Mouse (Mus musculus) CH12.LX (cell line): ENCODE results near the gene Zfp830.

ENCODE experiments used
- CHD1 ChIP-seq: IDR thresholded peaks from 2 replicates; pipeline ENCODE4 v1.6.1; 2012; ENCODE audit warnings: low read depth, low read length, improper control_type of control experiment, inconsistent platforms
- CTCF ChIP-seq, 2 experiments: IDR thresholded peaks in 1 of 2; conservative IDR thresholded peaks in 1 of 2; 2 replicates each; pipeline ENCODE4 v1.5.1; 2011 to 2012; ENCODE audit warnings: low read depth in 2 of 2, low read length in 2 of 2, improper control_type of control experiment in 1 of 2, inconsistent platforms in 1 of 2, mild to moderate bottlenecking in 1 of 2, moderate library complexity in 1 of 2
- ELF1 ChIP-seq: IDR thresholded peaks from 2 replicates; pipeline ENCODE4 v1.6.1; 2014; ENCODE audit warnings: low read depth, mild to moderate bottlenecking, inconsistent platforms, low read length, improper control_type of control experiment
- EP300 ChIP-seq: IDR thresholded peaks from 2 replicates; pipeline ENCODE4 v1.6.1; 2011; ENCODE audit warnings: low read length, improper control_type of control experiment
- KAT2A ChIP-seq: IDR thresholded peaks from 2 replicates; pipeline ENCODE4 v1.6.1; 2012; ENCODE audit warnings: low read length, improper control_type of control experiment, inconsistent platforms; ENCODE audit not compliant: insufficient replicate concordance
- MEF2A ChIP-seq: IDR thresholded peaks from 2 replicates; pipeline ENCODE4 v1.6.1; 2014; ENCODE audit warnings: low read depth, mild to moderate bottlenecking, inconsistent platforms, low read length, improper control_type of control experiment, borderline replicate concordance
- MXI1 ChIP-seq: IDR thresholded peaks from 2 replicates; pipeline ENCODE4 v1.6.1; 2011; ENCODE audit warnings: mild to moderate bottlenecking, low read depth, low read length, improper control_type of control experiment
- POLR2A ChIP-seq: IDR thresholded peaks from 2 replicates; pipeline ENCODE4 v1.6.1; 2011; ENCODE audit warnings: low read depth, mild to moderate bottlenecking, improper control_type of control experiment, low read length
- SMC3 ChIP-seq: IDR thresholded peaks from 2 replicates; pipeline ENCODE4 v1.6.1; 2011; ENCODE audit warnings: low read depth, low read length, improper control_type of control experiment
- USF1 ChIP-seq: IDR thresholded peaks from 2 replicates; pipeline ENCODE4 v1.6.1; 2014; ENCODE audit warnings: low read depth, mild to moderate bottlenecking, inconsistent platforms, low read length, improper control_type of control experiment
- USF2 ChIP-seq: conservative IDR thresholded peaks from 2 replicates; pipeline ENCODE4 v1.6.1; 2011; ENCODE audit warnings: low read depth, low read length, improper control_type of control experiment

GRCm38 (mm10) chr11:82752349-82753115 is 11.6 kb upstream of the Zfp830 start:
- TF ChIP-seq EP300 = no peak
- no peak for TF ChIP-seq CHD1
- TF ChIP-seq POLR2A = 0 out of 2 replicates have a peak, but pooled peaks have one; percentile 18
- no peak for TF ChIP-seq USF1
- TF ChIP-seq CTCF (conservative IDR thresholded peaks at IDR 0.05 in 1 of 2, IDR thresholded peaks at IDR 0.05 in 1 of 2; ENCODE audit: low read depth in 2 of 2, low read length in 2 of 2) = no peak
- TF ChIP-seq ELF1 = no peak
- no peak for TF ChIP-seq MEF2A
- TF ChIP-seq SMC3 = no peak
- TF ChIP-seq USF2 = no peak
- no peak for TF ChIP-seq KAT2A
- no peak for TF ChIP-seq MXI1
